Mouse (Mus musculus) testis, postnatal 10 days (tissue): ENCODE results near the gene Olfr832.
"Not testable (repeated sequence)": the region's sequence is repeated elsewhere in the genome, so short reads cannot be mapped to it uniquely, and the experiment has no call there.

Experiments
- DNase-seq: peaks from one replicate; pipeline ENCODE4 v3.0.0; 2021; ENCODE audit warnings: low spot score

Gene Olfr832

GRCm38 (mm10) chr9:18936822-18937221 is at the start of gene Olfr832:
TSS of gene Olfr832 (plus strand) at chr9:18937122.
- not testable (repeated sequence) for DNase-seq

GRCm38 (mm10) chr9:18907699-18908098 is 29.2 kb upstream of the Olfr832 start:
- DNase-seq = not testable (repeated sequence)

- DNase-seq = not testable (repeated sequence)
Measured at GRCm38 (mm10) chr9:18927921-18928320, 9.0 kb upstream of the Olfr832 start.

- no peak for DNase-seq
Measured at GRCm38 (mm10) chr9:18962021-18962420, 25.1 kb downstream of the Olfr832 start.

DNA sequence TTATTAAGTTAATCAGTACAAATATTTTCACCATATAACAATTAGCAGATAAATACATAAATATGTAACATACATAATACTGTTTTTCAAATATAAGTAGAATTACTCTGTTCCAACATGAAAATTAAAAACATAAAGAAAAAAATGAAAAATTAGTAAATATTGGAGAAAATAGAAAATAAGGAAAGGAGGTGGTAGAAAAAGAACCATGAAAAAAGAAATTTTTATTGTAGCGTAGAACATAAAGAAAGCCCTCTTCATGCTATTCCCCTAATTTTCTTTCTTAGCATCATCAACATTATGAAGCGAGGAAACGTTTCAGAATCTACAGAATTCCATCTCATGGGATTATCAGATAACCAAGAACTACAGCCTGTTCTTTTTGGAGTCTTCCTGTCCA is 50.8 kb downstream of the Olfr832 start, which contains the start of gene Olfr834:
Gene Olfr834, plus strand, starts transcription at position 301 of the 400 bp plus-strand sequence.
- DNase-seq = no peak
